Mouse (Mus musculus) ES-Bruce4 (cell line): Measurements from ENCODE around the gene Arid5b. TPM values are rescaled to one million over a fixed set of nuclear protein-coding genes. Genes with fewer than 3 reads are reported as not detected.
A peak's percentile ranks its signal among the peaks of the same experiment; 100 is the strongest.

Source experiments
- H3K27ac ChIP-seq: 2 replicates; pipeline ENCODE4 v1.5.1; 2012; ENCODE audit warnings: low read length, inconsistent platforms; ENCODE audit not compliant: insufficient read depth
- H3K27me3 ChIP-seq: 2 replicates; pipeline ENCODE4 v1.6.1; 2012; ENCODE audit warnings: mild to moderate bottlenecking, low read length, inconsistent platforms; ENCODE audit not compliant: control insufficient read depth, poor library complexity, insufficient read depth, severe bottlenecking
- H3K36me3 ChIP-seq: 2 replicates; pipeline ENCODE4 v1.6.1; 2012; ENCODE audit warnings: inconsistent platforms, mild to moderate bottlenecking, low read length, moderate library complexity; ENCODE audit not compliant: control insufficient read depth, poor library complexity, insufficient read depth, severe bottlenecking
- H3K4me1 ChIP-seq: one replicate; pipeline ENCODE4 v1.8.1; 2011; ENCODE audit warnings: low read length; ENCODE audit not compliant: control insufficient read depth, insufficient read depth
- H3K4me3 ChIP-seq: 2 replicates; pipeline ENCODE4 v1.5.1; 2011; ENCODE audit warnings: low read depth, mild to moderate bottlenecking, low read length
- H3K9ac ChIP-seq: 2 replicates; pipeline ENCODE4 v1.6.1; 2012; ENCODE audit warnings: low read depth, mild to moderate bottlenecking, inconsistent platforms; ENCODE audit not compliant: poor library complexity, severe bottlenecking
- H3K9me3 ChIP-seq: replicated peaks from 2 replicates; pipeline ENCODE4 v1.6.1; 2012; ENCODE audit warnings: mild to moderate bottlenecking, low read length, inconsistent platforms; ENCODE audit not compliant: control insufficient read depth, poor library complexity, insufficient read depth, severe bottlenecking
- CTCF ChIP-seq: IDR thresholded peaks from one replicate; pipeline ENCODE4 v1.8.1; 2011; ENCODE audit warnings: low read depth, low read length
- EP300 ChIP-seq: IDR thresholded peaks from 2 replicates; pipeline ENCODE4 v1.6.1; 2011; ENCODE audit warnings: low read depth, low read length; ENCODE audit not compliant: insufficient read depth
- POLR2A ChIP-seq: IDR thresholded peaks from one replicate; pipeline ENCODE4 v1.8.1; 2011; ENCODE audit warnings: low read length; ENCODE audit not compliant: insufficient read depth
- polyA plus RNA-seq: library from polyadenylated mRNA; stranded (reverse); fragments of >200 nt; gene quantifications from 2 replicates; pipeline ENCODE4 v1.2.4, GENCODE M21; 2011; ENCODE audit warnings: low read depth; ENCODE audit not compliant: missing spikeins, insufficient read depth, insufficient read length

The Arid5b gene
- polyA plus RNA-seq, 1 experiment, result 48.3 TPM

- TF ChIP-seq EP300 (no peak), CTCF (no peak), POLR2A (no peak)
- Histone ChIP-seq H3K4me3 (no peak overlapping the region), H3K9me3 (no peaks in the 10 kb centered on the region), H3K27me3 (no peaks in the 10 kb centered on the region), H3K4me1 (peaks cover 3% of the 10 kb centered on the region), H3K27ac (peak overlapping the region; percentile 31; the same call in 1 of the 2 replicates), H3K9ac (peak overlapping the region; percentile 31; the same call in 1 of the 2 replicates), H3K36me3 (no peaks in the 10 kb centered on the region)
Measured at GRCm38 (mm10) chr10:68231385-68232182, 47.0 kb downstream of the Arid5b start.

DNA sequence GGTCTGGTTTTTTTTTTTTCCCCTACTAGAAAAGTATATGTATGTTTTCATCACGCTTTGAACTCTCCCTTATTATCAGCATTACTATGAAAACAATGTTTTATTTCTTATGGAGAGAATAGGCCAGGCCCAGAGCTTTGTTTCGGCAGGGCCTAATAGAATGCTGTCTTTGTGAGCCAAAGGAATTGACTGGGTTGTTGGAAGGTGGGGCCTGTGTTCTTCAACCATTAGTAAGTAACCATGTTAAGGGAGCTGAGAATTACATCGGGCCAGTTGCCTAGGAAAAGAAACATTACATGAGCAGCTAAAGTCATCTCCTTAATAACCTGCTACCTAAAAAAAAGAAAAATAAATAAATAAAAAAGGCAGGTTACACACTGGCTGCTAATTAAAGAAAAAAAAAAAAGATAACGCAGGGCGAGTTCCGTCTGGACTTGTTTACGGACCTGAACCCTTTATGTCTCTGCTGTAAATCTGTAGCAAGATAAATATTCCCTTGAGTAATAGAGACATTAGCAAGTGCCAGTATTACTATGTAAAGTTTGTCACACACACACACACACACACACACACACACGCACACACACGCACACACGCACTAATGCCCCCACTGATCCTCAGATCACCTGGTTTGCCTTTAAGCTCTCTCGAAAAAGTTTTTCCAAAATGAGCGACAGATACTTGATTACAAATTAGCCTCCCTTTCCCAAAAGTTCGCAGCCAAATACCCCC lies 47.7 kb downstream of the Arid5b start:
- Histone ChIP-seq H3K27ac (peak overlapping the region; percentile 75; the same call in 1 of the 2 replicates), H3K9me3 (no peaks in the 10 kb centered on the region), H3K36me3 (no peaks in the 10 kb centered on the region), H3K27me3 (no peaks in the 10 kb centered on the region), H3K4me3 (no peak overlapping the region), H3K4me1 (peaks cover 3% of the 10 kb centered on the region), H3K9ac (peak overlapping the region; percentile 31; the same call in 1 of the 2 replicates)
- TF ChIP-seq EP300 (no peak), POLR2A (no peak), CTCF (no peak)

DNA sequence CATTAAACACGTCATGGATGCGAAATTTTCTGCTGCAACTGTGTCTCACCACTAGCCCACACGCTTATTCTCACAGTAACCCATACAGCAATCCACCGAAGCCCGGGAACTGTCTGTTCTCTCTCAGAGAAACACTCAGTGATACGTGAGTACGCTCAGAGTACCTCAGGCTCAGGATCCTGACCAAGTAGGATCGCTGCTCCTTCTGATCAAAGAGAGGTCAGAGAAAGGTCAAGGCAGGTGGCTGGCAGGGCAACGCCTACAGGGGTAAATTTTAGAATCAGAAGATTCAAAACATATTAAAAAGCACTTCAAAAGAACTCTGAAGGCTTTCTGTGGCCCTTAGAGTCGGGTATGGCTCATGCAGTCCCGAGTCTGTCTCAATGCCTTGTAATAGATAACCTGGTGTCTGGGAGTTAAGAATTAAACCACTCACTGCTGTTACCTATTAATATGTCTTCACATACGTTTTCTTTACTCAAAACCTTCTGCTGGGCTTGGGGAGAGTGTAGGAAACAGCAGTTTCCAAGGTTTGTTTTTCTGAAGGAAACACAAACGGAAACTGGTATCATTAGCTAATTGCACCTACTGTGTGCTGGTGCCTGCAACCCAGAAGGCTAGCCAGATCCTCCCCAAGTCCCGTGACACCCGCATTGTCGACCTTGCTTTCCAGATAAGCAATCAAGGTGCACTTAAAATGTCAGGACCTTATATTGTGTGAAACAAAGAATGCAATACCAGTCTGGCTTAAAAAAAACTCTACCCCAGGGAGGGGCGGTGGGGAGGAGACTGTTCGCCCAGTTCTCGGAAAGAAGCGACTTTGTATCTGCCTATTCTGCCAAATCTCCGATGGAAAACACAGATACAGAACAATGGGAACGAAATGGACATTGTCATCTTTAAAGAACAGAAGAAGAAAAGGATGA lies 48.6 kb downstream of the Arid5b start:
- no peaks in the 10 kb centered on the region for H3K36me3 ChIP-seq
- H3K4me3 ChIP-seq, result no peak overlapping the region
- peaks cover 3% of the 10 kb centered on the region for H3K4me1 ChIP-seq
- no peaks in the 10 kb centered on the region for H3K9me3 ChIP-seq
- peak overlapping the region; percentile 58 for H3K27ac ChIP-seq
- H3K27me3 ChIP-seq, result no peaks in the 10 kb centered on the region
- TF ChIP-seq EP300 (0 out of 2 replicates have a peak, but pooled peaks have one; percentile 27), POLR2A (no peak), CTCF (no peak)
- no peak overlapping the region for H3K9ac ChIP-seq

- TF ChIP-seq POLR2A (no peak), EP300 (no peak), CTCF (no peak)
- Histone ChIP-seq H3K9ac (no peak overlapping the region), H3K4me1 (no peaks in the 10 kb centered on the region), H3K36me3 (no peaks in the 10 kb centered on the region), H3K27me3 (no peaks in the 10 kb centered on the region), H3K4me3 (no peak overlapping the region), H3K9me3 (no peaks in the 10 kb centered on the region), H3K27ac (no peak overlapping the region)
Measured at GRCm38 (mm10) chr10:68222676-68223075, 55.9 kb downstream of the Arid5b start.

DNA sequence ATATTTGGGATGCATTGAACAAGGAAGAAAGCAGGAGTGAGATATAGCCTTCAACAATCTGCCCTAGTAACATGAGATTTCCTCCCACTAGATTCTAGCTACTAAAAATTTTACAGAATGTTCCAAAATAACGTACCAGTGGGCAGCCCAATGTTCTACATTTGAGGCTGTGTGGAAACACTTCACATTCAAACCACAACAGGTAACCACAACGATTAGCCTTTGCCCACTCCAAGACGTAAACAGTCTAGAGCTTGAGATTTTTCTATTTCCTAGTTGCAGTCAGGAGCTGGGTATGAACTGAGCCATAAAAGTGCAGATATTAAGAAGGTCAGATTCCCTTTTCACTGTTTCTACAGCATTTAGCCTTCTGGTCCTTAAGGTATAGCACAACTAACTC lies 56.5 kb downstream of the Arid5b start:
- Histone ChIP-seq H3K4me1 (no peaks in the 10 kb centered on the region), H3K27me3 (no peaks in the 10 kb centered on the region), H3K27ac (no peak overlapping the region), H3K4me3 (no peak overlapping the region), H3K9ac (no peak overlapping the region), H3K9me3 (0 out of 2 replicates have a peak, but pooled peaks cover 1% of the 10 kb centered on the region), H3K36me3 (no peaks in the 10 kb centered on the region)
- TF ChIP-seq POLR2A (no peak), EP300 (no peak), CTCF (no peak)
